Mouse (Mus musculus): ENCODE measurements at regions not wholly inside any gene's neighbourhood (a gene's known extent, or its start where the extent isn't known, plus 50 kb on each side); places are given as distances from the start of the nearest gene placed in this dataset.

GRCm38 (mm10) chr1:105117888-105118287 lies 238.6 kb downstream of the Rnf152 start:
- no peak for DNase-seq (ENCODE audit: low spot score)

- DNase-seq (ENCODE audit: low spot score): no peak
Measured at GRCm38 (mm10) chr1:105116231-105116630, 240.3 kb downstream of the Rnf152 start.

DNA sequence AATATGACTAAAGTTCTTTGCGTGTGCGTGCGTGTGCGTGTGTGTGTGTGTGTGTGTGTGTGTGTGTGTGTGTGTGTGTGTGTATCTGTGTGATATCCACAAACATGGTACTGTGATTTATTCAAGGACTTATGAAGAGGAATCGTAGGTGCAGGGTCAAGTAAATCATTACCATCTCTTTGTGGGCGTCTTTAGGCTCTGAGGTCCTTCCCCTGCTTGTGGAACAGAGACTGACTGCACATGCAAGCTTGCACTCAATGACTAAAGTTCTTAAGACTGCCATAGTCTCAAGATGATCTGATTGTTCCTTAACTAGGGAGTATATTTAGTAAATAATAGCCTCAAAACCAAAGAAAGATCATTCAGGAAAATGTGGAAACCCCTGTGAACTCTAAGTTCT lies 241.1 kb downstream of the Rnf152 start:
- DNase-seq (ENCODE audit: low spot score): no peak

GRCm38 (mm10) chr1:105114835-105115234 lies 241.7 kb downstream of the Rnf152 start:
- DNase-seq (ENCODE audit: low spot score): no peak

- no peak for DNase-seq (ENCODE audit: low spot score)
Measured at GRCm38 (mm10) chr1:105112762-105113525, 243.6 kb downstream of the Rnf152 start.

- no peak for DNase-seq (ENCODE audit: low spot score)
Measured at GRCm38 (mm10) chr1:105111236-105111635, 245.3 kb downstream of the Rnf152 start.

DNA sequence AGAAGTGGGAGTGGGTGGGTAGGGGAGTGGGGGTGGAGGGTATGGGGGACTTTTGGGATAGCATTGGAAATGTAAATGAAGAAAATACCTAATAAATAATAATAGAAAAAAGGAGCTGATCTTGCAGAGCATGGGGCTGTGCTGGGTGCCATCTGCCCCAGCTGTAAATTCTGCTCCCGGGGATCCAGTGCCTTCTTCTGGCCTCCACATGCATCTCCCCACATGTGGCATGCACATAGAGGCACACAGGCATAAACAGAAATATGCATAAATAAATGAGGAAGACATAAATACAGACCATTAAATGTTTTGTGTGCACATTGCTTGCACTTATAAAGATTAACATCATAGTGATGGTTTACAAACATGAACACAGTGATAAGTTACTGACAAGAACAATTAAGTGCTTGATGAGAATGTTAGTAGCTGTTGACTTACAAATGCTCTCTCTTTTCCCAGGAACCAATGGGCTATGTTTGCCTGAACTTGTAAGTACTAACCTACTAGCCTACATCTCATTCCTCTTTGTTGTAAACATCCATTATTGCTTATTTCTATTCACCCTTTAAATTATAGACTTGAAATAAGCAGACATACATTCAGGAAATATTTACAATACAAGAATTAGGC lies 245.8 kb downstream of the Rnf152 start:
- no peak for DNase-seq (ENCODE audit: low spot score)

- no peak for DNase-seq (ENCODE audit: low spot score)
Measured at GRCm38 (mm10) chr1:105107836-105108235, 248.7 kb downstream of the Rnf152 start.

DNA sequence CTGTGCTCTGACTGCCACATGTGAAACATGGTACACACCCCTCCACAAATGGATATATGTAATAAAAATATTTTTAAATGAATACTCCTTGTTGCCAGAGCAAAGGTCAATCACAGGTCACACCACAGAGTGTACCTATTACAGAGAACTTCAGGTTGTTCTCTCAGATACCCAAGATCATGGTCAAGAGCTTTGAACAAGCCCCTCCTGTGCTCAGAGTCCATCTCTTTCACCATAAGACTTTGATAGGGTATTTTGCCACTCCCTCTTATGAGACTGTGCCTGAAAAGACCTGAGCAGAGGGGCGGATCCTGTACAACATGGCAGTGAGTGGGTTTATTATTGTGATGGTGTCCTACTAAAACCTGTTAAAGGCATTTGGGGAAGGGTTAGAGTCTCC lies 249.3 kb downstream of the Rnf152 start:
- DNase-seq (ENCODE audit: low spot score): no peak

- DNase-seq (ENCODE audit: low spot score): no peak
Measured at GRCm38 (mm10) chr1:105105211-105105610, 251.3 kb downstream of the Rnf152 start.

DNA sequence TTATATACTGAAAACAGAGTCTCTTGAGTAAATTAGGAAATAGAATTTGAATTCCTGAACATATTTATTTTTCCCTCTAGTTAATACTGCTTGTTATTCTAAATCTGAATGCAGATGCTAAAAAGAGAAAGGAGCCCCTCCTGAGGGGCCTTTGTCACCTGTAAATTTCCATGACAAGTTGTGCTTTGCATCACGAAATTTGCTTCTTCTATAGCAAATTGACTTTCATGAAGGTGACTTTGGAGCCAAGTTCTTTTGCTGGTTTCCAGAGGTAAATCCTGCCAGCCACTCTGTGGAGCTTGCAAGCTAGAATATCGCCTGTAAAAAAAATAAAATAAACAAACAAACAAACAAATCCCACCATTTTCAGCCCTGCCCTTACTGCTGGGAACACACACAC lies 261.4 kb downstream of the Rnf152 start:
- no peak for DNase-seq (ENCODE audit: low spot score)

- DNase-seq (ENCODE audit: low spot score): no peak
Measured at GRCm38 (mm10) chr1:105094500-105094899, 262.0 kb downstream of the Rnf152 start.

GRCm38 (mm10) chr1:105093875-105094274 lies 262.6 kb downstream of the Rnf152 start:
- DNase-seq (ENCODE audit: low spot score): no peak

DNA sequence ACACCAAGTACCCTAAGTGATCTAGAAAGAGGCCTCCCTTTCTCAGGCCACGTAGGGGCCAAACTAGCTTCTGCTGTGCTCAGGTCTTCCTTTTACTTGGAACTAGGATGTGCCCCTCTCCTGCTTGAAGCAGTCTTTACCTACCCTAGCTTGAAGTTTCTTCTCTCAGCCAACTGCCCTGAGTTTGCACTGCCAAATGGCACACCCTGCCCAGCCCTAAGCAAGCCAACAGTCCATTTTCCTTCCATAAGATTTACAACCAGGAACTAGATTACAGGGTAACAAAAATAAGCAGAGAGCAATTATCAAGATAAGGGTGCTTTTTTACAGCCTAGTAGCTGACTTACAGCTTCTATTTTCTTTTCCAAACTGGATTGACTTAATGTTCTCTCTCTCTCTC lies 263.5 kb downstream of the Rnf152 start:
- DNase-seq (ENCODE audit: low spot score): no peak

DNA sequence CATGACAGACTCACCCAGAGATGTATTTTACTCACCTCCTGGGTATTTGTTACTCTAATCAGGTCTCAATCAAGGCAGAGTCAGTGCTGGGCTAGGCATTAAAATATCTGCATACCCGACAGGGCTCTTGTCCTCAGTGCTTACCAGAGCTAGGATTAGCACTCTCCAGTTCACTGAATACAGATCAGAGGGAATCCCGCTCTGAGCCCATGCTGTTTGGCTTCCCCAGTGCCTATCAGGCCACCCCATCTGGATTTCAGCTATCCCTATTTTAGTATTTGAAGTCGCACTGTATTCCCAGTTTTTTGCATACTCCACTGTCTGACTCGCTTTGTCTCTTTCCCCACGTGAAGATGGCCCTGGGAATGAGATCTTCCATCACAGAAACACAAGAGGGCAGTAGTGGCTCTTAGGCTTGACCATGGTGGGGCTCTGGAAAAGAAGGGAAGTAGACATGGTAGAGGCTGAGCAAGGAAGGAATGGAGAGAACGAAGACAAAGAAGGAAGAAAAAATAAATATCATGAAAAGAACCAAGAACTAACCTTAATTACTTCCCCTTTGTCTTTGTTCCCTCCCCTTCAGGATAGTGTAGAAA lies 264.1 kb downstream of the Rnf152 start:
- DNase-seq (ENCODE audit: low spot score): no peak

- DNase-seq (ENCODE audit: low spot score): no peak
Measured at GRCm38 (mm10) chr1:105088765-105089520, 267.6 kb downstream of the Rnf152 start.

DNA sequence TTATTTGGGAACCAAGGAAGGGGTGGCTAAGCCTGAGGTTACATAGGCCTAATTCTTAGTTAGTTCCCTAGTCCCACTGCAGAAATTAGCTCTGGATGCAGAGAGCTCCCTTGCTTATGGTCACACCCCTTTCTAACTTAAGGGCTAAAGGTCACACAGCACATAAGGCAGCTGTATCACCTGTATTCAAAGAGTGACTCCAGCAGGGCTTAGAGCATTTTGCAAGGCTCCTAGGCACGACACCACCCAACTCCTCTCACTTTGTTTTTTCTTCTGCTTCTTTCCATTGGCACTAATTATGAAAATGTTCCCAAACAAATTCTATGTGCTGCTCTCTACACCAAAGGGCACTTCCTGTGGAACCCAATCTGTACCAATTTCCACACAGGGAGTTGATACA lies 268.9 kb downstream of the Rnf152 start:
- DNase-seq (ENCODE audit: low spot score): no peak

DNA sequence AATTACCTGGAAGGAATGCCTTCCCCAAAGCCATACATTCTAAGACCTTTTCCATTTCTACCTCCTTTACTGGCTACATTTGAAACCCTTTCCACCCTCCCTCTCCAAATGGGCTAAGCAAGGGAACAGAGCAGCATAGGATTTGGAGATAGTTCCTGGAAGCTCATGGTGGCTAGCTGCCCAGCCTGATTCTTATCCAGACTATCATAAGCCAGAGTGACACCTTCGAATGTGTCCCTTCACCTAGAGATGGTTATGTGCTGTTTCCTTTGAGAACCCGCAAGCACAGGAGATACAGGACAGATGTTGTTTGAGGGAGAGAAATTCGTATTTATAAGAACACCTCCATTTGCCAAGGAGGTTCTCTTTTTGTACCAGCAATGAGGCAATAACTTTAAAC lies 272.0 kb downstream of the Rnf152 start:
- DNase-seq (ENCODE audit: low spot score): no peak

GRCm38 (mm10) chr1:105083551-105084103 lies 272.9 kb downstream of the Rnf152 start:
- DNase-seq (ENCODE audit: low spot score): no peak

- no peak for DNase-seq (ENCODE audit: low spot score)
Measured at GRCm38 (mm10) chr1:105082823-105083550, 273.5 kb downstream of the Rnf152 start.

- DNase-seq (ENCODE audit: low spot score): no peak
Measured at GRCm38 (mm10) chr1:105081942-105082341, 274.6 kb downstream of the Rnf152 start.

DNA sequence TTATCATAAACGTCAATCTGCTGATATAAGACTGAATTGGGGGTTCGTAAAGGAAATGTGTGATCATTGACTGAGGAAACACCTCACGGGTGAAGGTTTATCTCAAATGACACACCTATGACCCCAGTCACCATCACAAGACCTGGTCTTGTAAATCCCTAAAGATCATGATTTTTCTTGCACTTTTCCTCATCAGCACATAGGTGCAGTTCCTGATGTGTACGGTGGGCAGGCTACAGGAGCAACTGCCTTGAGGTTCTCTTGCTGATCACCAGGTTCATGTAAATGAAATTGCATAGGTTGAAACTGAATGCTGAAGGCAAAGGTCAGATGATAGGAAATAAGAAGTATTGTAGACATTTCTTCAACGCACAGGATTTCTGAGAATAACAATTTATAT lies 277.1 kb downstream of the Rnf152 start:
- no peak for DNase-seq (ENCODE audit: low spot score)
